Mouse (Mus musculus): Measurements from ENCODE around the gene Irf6. TPM values are rescaled to one million over a fixed set of nuclear protein-coding genes. Genes with fewer than 3 reads are reported as not detected.
A peak's percentile ranks its signal among the peaks of the same experiment; 100 is the strongest.

Irf6 gene
- polyA plus RNA-seq, 1 experiment from 2014 or later, result 7.2 TPM

DNA sequence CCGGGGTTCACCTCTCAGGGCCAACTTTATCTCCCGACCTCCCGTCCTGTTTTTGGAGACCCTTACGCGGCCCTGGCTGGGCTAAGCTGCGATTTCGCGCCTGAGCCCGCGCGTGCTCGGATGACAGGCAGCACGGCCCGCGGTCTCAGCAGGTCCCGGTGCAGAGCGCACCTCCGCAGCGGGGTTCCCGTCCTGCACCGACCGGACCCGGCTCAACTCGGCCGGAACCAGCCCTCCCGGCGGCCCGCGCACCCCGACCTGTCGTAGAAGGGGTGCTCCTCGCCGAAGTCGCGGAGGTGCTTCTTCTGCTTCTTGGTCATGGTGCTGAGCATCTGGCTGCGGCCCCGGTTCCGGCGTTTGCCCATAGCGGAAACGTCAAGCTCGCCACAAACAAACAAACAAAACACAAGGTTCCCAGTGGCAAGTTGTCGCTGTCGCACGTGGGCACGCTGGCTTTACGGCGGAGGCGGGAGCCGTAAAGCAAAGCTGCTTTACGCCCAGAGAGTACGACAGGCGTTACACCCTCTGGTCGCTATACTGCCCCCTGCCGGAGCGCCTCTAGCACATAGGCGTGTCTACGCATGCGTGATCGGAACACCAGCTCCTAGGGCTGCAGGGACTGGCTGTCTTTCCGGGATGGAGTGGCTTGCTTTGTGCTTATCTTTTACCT is 23.0 kb upstream of the Irf6 start, which contains the start of gene Diexf:
Gene Diexf, minus strand, starts transcription at position 487 of the 670 bp plus-strand sequence.
- Histone ChIP-seq H3K27ac (replicated peaks in 1 of 2; ENCODE audit: control insufficient read depth in 1 of 2, insufficient read depth in 1 of 2, low read depth in 2 of 2, low read length in 2 of 2) (0 out of 4 replicates have a peak within 1 kb of the TSS, but pooled peaks of 1 of the 2 experiments have one; percentile 28), H3K9me3 (ENCODE audit: control insufficient read depth, low read length) (no peaks in the 10 kb centered on the region), H3K9ac (ENCODE audit: low read length) (peak within 1 kb of the TSS; percentile 94), H3K4me3 (ENCODE audit: control insufficient read depth in 1 of 2, insufficient read depth in 1 of 2, low read depth in 1 of 2, low read length in 2 of 2) (peak within 1 kb of the TSS; percentile 94 to 98), H3K4me1 (ENCODE audit: control insufficient read depth in 2 of 2, insufficient read depth in 2 of 2, low read length in 2 of 2) (peaks cover 2 to 11% of the 10 kb centered on the region in 2 experiments; a peak in 3 of 4 replicates), H3K27me3 (ENCODE audit: control insufficient read depth, insufficient read depth, low read length) (no peaks in the 10 kb centered on the region), H3K4me2 (ENCODE audit: low read length) (peak within 1 kb of the TSS; percentile 83), H3K36me3 (ENCODE audit: control insufficient read depth, insufficient read depth, low read length) (peaks cover 25% of the 10 kb centered on the region)
- WGBS, result under 1% methylated on average over 61 of the region's 61 CpGs
- ATAC-seq (ENCODE audit: insufficient number of reproducible peaks, insufficient read depth, low FRiP score, low read depth), result peak; percentile 89

- H3K27me3 ChIP-seq (ENCODE audit: control insufficient read depth, insufficient read depth, low read length), result no peaks in the 10 kb centered on the region
- no peaks in the 10 kb centered on the region for H3K9me3 ChIP-seq (ENCODE audit: control insufficient read depth, low read length)
- H3K36me3 ChIP-seq (ENCODE audit: control insufficient read depth, insufficient read depth, low read length), result peaks cover 22% of the 10 kb centered on the region
- peak overlapping the region; percentile 36 to 98 for H3K4me3 ChIP-seq (ENCODE audit: control insufficient read depth in 1 of 2, insufficient read depth in 1 of 2, low read depth in 1 of 2, low read length in 2 of 2)
- H3K4me2 ChIP-seq (ENCODE audit: low read length), result peak overlapping the region; percentile 66
- peak overlapping the region; percentile 45 for H3K9ac ChIP-seq (ENCODE audit: low read length)
- 28% methylated on average over 11 of the region's 11 CpGs for WGBS
- H3K27ac ChIP-seq (replicated peaks in 1 of 2; ENCODE audit: control insufficient read depth in 1 of 2, insufficient read depth in 1 of 2, low read depth in 2 of 2, low read length in 2 of 2), result 0 out of 4 replicates have a peak overlapping the region, but pooled peaks of 1 of the 2 experiments have one; percentile 28
- peaks cover 2 to 11% of the 10 kb centered on the region in 2 experiments; a peak in 3 of 4 replicates for H3K4me1 ChIP-seq (ENCODE audit: control insufficient read depth in 2 of 2, insufficient read depth in 2 of 2, low read length in 2 of 2)
- ATAC-seq (ENCODE audit: insufficient number of reproducible peaks, insufficient read depth, low FRiP score, low read depth), result peak; percentile 31; the same call in 1 of the 2 replicates
Observed at GRCm38 (mm10) chr1:193130456-193130825, 22.5 kb upstream of the Irf6 start.

GRCm38 (mm10) chr1:193130839-193131238 is 22.1 kb upstream of the Irf6 start:
- Histone ChIP-seq H3K4me2 (ENCODE audit: low read length) (peak overlapping the region; percentile 66), H3K27ac (replicated peaks in 1 of 2; ENCODE audit: control insufficient read depth in 1 of 2, insufficient read depth in 1 of 2, low read depth in 2 of 2, low read length in 2 of 2) (0 out of 4 replicates have a peak overlapping the region, but pooled peaks of 1 of the 2 experiments have one; percentile 28), H3K27me3 (ENCODE audit: control insufficient read depth, insufficient read depth, low read length) (no peaks in the 10 kb centered on the region), H3K36me3 (ENCODE audit: control insufficient read depth, insufficient read depth, low read length) (peaks cover 22% of the 10 kb centered on the region), H3K9me3 (ENCODE audit: control insufficient read depth, low read length) (no peaks in the 10 kb centered on the region), H3K9ac (ENCODE audit: low read length) (peak overlapping the region; percentile 45; the same call in 1 of the 2 replicates), H3K4me1 (ENCODE audit: control insufficient read depth in 2 of 2, insufficient read depth in 2 of 2, low read length in 2 of 2) (peaks cover 2 to 11% of the 10 kb centered on the region in 2 experiments; a peak in 3 of 4 replicates), H3K4me3 (ENCODE audit: control insufficient read depth in 1 of 2, insufficient read depth in 1 of 2, low read depth in 1 of 2, low read length in 2 of 2) (no peak overlapping the region)
- ATAC-seq (ENCODE audit: insufficient number of reproducible peaks, insufficient read depth, low FRiP score, low read depth), result no peak
- 81% methylated on average over 8 of the region's 8 CpGs for WGBS

- Histone ChIP-seq H3K4me2 (ENCODE audit: low read length) (no peak overlapping the region), H3K27ac (replicated peaks in 1 of 2; ENCODE audit: control insufficient read depth in 1 of 2, insufficient read depth in 1 of 2, low read depth in 2 of 2, low read length in 2 of 2) (no peak overlapping the region), H3K4me3 (ENCODE audit: control insufficient read depth in 1 of 2, insufficient read depth in 1 of 2, low read depth in 1 of 2, low read length in 2 of 2) (no peak overlapping the region), H3K27me3 (ENCODE audit: control insufficient read depth, insufficient read depth, low read length) (no peaks in the 10 kb centered on the region), H3K9ac (ENCODE audit: low read length) (no peak overlapping the region), H3K9me3 (ENCODE audit: control insufficient read depth, low read length) (no peaks in the 10 kb centered on the region), H3K4me1 (ENCODE audit: control insufficient read depth in 2 of 2, insufficient read depth in 2 of 2, low read length in 2 of 2) (peaks cover 2 to 11% of the 10 kb centered on the region in 2 experiments; a peak in 3 of 4 replicates), H3K36me3 (ENCODE audit: control insufficient read depth, insufficient read depth, low read length) (peaks cover 19% of the 10 kb centered on the region)
- 80% methylated on average over 6 of the region's 6 CpGs for WGBS
- no peak for ATAC-seq (ENCODE audit: insufficient number of reproducible peaks, insufficient read depth, low FRiP score, low read depth)
Observed at GRCm38 (mm10) chr1:193131311-193131948, 21.5 kb upstream of the Irf6 start.

DNA sequence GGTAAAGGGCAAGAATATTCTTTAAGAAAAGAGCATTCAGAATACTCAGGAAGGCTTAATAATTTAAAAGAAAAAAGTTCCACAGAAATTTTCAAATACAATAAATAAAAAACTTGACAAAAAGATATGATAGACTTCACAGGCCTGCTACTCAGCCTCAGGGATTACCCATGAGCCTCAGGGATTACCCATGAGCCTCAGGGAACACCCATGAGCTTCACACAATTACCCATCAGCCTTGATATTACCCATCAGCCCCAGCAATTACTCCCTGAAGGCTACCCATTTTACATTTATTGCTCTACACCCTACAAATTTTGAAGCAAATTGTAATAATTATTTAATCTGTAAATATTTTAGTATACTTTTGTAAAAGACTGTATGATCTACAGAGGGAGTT is 20.5 kb upstream of the Irf6 start:
- no peaks in the 10 kb centered on the region for H3K27me3 ChIP-seq (ENCODE audit: control insufficient read depth, insufficient read depth, low read length)
- peaks cover 2 to 11% of the 10 kb centered on the region in 2 experiments; a peak in 3 of 4 replicates for H3K4me1 ChIP-seq (ENCODE audit: control insufficient read depth in 2 of 2, insufficient read depth in 2 of 2, low read length in 2 of 2)
- no peak overlapping the region for H3K27ac ChIP-seq (replicated peaks in 1 of 2; ENCODE audit: control insufficient read depth in 1 of 2, insufficient read depth in 1 of 2, low read depth in 2 of 2, low read length in 2 of 2)
- no peaks in the 10 kb centered on the region for H3K9me3 ChIP-seq (ENCODE audit: control insufficient read depth, low read length)
- H3K4me3 ChIP-seq (ENCODE audit: control insufficient read depth in 1 of 2, insufficient read depth in 1 of 2, low read depth in 1 of 2, low read length in 2 of 2), result no peak overlapping the region
- peaks cover 9% of the 10 kb centered on the region for H3K36me3 ChIP-seq (ENCODE audit: control insufficient read depth, insufficient read depth, low read length)
- H3K4me2 ChIP-seq (ENCODE audit: low read length), result no peak overlapping the region
- no peak for ATAC-seq (ENCODE audit: insufficient number of reproducible peaks, insufficient read depth, low FRiP score, low read depth)
- H3K9ac ChIP-seq (ENCODE audit: low read length), result no peak overlapping the region

GRCm38 (mm10) chr1:193133726-193134125 is 19.2 kb upstream of the Irf6 start:
- no peaks in the 10 kb centered on the region for H3K9me3 ChIP-seq (ENCODE audit: control insufficient read depth, low read length)
- H3K27me3 ChIP-seq (ENCODE audit: control insufficient read depth, insufficient read depth, low read length), result no peaks in the 10 kb centered on the region
- peaks cover 2 to 11% of the 10 kb centered on the region in 2 experiments; a peak in 3 of 4 replicates for H3K4me1 ChIP-seq (ENCODE audit: control insufficient read depth in 2 of 2, insufficient read depth in 2 of 2, low read length in 2 of 2)
- no peak overlapping the region for H3K4me2 ChIP-seq (ENCODE audit: low read length)
- WGBS, result 87% methylated on average over 1 of the region's 1 CpGs
- no peak overlapping the region for H3K9ac ChIP-seq (ENCODE audit: low read length)
- no peak overlapping the region for H3K4me3 ChIP-seq (ENCODE audit: control insufficient read depth in 1 of 2, insufficient read depth in 1 of 2, low read depth in 1 of 2, low read length in 2 of 2)
- no peaks in the 10 kb centered on the region for H3K36me3 ChIP-seq (ENCODE audit: control insufficient read depth, insufficient read depth, low read length)
- no peak for ATAC-seq (ENCODE audit: insufficient number of reproducible peaks, insufficient read depth, low FRiP score, low read depth)
- no peak overlapping the region for H3K27ac ChIP-seq (replicated peaks in 1 of 2; ENCODE audit: control insufficient read depth in 1 of 2, insufficient read depth in 1 of 2, low read depth in 2 of 2, low read length in 2 of 2)

DNA sequence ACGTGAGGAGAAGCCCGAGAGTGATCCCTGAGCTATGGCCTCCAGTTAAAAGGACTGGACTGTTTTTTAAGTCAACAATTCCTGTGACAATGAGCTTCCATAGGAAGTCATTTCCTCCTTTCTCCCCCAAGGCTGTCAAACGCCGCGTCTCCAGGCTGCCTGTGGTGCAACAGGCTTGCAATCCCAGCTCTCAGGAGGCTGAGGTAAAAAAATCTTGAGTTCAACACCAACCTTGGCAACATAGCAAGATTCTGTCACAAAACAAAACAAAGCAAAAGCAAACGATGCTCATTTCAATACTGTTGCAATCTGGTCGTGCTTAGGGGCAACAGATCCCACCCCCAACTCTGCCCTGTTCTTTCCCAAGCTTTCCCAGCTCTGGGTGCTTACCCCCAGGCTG is 14.8 kb upstream of the Irf6 start:
- Histone ChIP-seq H3K4me2 (ENCODE audit: low read length) (no peak overlapping the region), H3K4me1 (ENCODE audit: control insufficient read depth in 2 of 2, insufficient read depth in 2 of 2, low read length in 2 of 2) (peaks cover 0 to 2% of the 10 kb centered on the region in 2 experiments; a peak in 1 of 4 replicates), H3K27me3 (ENCODE audit: control insufficient read depth, insufficient read depth, low read length) (no peaks in the 10 kb centered on the region), H3K4me3 (ENCODE audit: control insufficient read depth in 1 of 2, insufficient read depth in 1 of 2, low read depth in 1 of 2, low read length in 2 of 2) (no peak overlapping the region), H3K27ac (replicated peaks in 1 of 2; ENCODE audit: control insufficient read depth in 1 of 2, insufficient read depth in 1 of 2, low read depth in 2 of 2, low read length in 2 of 2) (0 out of 4 replicates have a peak overlapping the region, but pooled peaks of 1 of the 2 experiments have one; percentile 22), H3K36me3 (ENCODE audit: control insufficient read depth, insufficient read depth, low read length) (no peaks in the 10 kb centered on the region), H3K9ac (ENCODE audit: low read length) (no peak overlapping the region), H3K9me3 (ENCODE audit: control insufficient read depth, low read length) (no peaks in the 10 kb centered on the region)
- WGBS, result 44% methylated on average over 7 of the region's 7 CpGs
- no peak for ATAC-seq (ENCODE audit: insufficient number of reproducible peaks, insufficient read depth, low FRiP score, low read depth)
